8 mouse cellular contexts compared by ENCODE assay signal in the genomic region with DNA sequence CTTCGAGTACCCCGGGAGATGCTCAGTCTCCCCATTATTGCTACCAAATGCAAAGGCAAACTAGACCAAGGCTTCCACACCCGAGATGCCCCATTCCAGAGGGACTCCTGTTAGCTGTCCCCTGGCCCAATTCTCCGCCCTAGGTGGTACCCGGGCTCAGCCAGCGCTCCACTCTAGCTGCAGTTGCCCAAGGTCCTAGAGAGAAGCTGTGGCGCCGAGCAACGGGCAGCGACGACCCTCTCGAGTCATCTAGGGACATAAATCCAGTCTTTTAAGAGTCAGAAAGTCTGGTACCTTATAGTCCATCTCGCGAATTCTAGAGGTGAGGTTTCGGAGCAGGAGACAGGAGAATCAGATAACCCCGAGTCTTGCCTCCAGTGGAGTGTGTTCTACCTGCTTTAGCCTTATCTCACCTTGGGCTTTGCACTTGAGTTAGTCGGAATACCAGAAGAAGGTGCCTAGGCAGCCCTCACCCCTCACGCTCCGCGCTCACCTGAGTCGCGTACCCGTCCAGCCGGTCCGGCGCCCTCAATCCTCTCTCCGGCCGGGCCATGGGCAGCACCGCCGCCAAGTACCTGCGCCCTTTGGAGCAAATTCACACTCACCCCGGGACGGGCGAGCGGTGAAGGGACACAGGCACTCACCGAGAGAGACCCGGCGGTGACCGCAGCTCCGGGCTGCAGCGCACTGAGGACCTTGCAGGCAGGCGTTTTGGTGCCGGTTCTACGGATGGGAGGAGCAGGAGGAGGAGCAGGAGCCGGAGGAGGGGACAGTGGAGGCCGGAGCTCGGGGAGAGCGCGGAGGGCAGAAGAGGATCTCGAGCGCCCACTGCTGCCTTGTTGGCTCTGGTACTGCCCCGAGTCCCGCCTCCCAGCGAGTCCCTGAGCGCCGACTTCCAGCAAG.
A peak's percentile ranks its signal among the peaks of the same experiment; 100 is the strongest.
DNase-seq lines count a peak whose midpoint lies in the region; ATAC-seq and TF ChIP-seq lines count a peak whose summit lies in the region.

No protein-coding gene starts in this region.

- DNase-seq in adrenal gland, postnatal 10 days, result peak; percentile 94
- peak; percentile 88 for DNase-seq in embryo, embryonic 9.5 days (ENCODE audit: extremely low spot score)
- peak; percentile 99 for DNase-seq in heart, adult 11 months
- peak; percentile 94 for DNase-seq in kidney, adult 2 months
- peak; percentile 84 for DNase-seq in limb, embryonic 10.5 days (ENCODE audit: low spot score)
- peak; percentile 92 for DNase-seq in midbrain, embryonic 11.5 days (ENCODE audit: low spot score, missing footprints)
- peak; percentile 86 for DNase-seq in right cerebral cortex, postnatal 4 days
- peak; percentile 85 for DNase-seq in yolk sac, embryonic 10.5 days (ENCODE audit: low spot score)

- peak; percentile 98 for ATAC-seq in midbrain, embryonic 11.5 days (ENCODE audit: low FRiP score)

- H3K9me3 ChIP-seq in limb, embryonic 10.5 days (replicated peaks), result no peaks in the 10 kb centered on the region
- H3K9me3 ChIP-seq in midbrain, embryonic 11.5 days (ENCODE audit: control insufficient read depth, low read length), result no peaks in the 10 kb centered on the region

- peak overlapping the region; percentile 73 for H3K9ac ChIP-seq in midbrain, embryonic 11.5 days (ENCODE audit: low read length)

- H3K4me1 ChIP-seq in kidney, adult 2 months (ENCODE audit: control insufficient read depth, insufficient read depth, low read length), result no peaks in the 10 kb centered on the region
- peaks cover 14% of the 10 kb centered on the region for H3K4me1 ChIP-seq in limb, embryonic 10.5 days
- no peaks in the 10 kb centered on the region for H3K4me1 ChIP-seq in midbrain, embryonic 11.5 days (ENCODE audit: control insufficient read depth, insufficient read depth, low read length)

- H3K36me3 ChIP-seq in kidney, adult 2 months (ENCODE audit: control insufficient read depth, insufficient read depth, low read length), result no peaks in the 10 kb centered on the region
- no peaks in the 10 kb centered on the region for H3K36me3 ChIP-seq in limb, embryonic 10.5 days
- no peaks in the 10 kb centered on the region for H3K36me3 ChIP-seq in midbrain, embryonic 11.5 days (ENCODE audit: control insufficient read depth, insufficient read depth, low read length)

- no peaks in the 10 kb centered on the region for H3K27me3 ChIP-seq in kidney, adult 2 months (replicated peaks; ENCODE audit: control insufficient read depth, insufficient read depth, low read length)
- peaks cover 57% of the 10 kb centered on the region for H3K27me3 ChIP-seq in limb, embryonic 10.5 days (ENCODE audit: low read depth, poor library complexity, severe bottlenecking)
- peaks cover 16% of the 10 kb centered on the region; the same call in 1 of the 2 replicates for H3K27me3 ChIP-seq in midbrain, embryonic 11.5 days (ENCODE audit: control insufficient read depth, insufficient read depth, low read length)

- WGBS in kidney, adult 2 months, result 1% methylated on average over 56 of the region's 56 CpGs
- under 1% methylated on average over 56 of the region's 56 CpGs for WGBS in limb, embryonic 10.5 days
- under 1% methylated on average over 56 of the region's 56 CpGs for WGBS in midbrain, embryonic 11.5 days

- TF ChIP-seq CTCF in kidney, adult 2 months (conservative IDR thresholded peaks at IDR 0.05; ENCODE audit: insufficient read depth, insufficient read length, low read depth, low read length), result peak; percentile 64

- TF ChIP-seq POLR2A in kidney, adult 2 months (IDR thresholded peaks at IDR 0.05; ENCODE audit: low read depth, low read length), result peak; percentile 58

- H3K27ac ChIP-seq in kidney, adult 2 months (ENCODE audit: insufficient read depth, low read depth, low read length), result no peak overlapping the region
- H3K27ac ChIP-seq in limb, embryonic 10.5 days, result peak overlapping the region; percentile 61
- H3K27ac ChIP-seq in midbrain, embryonic 11.5 days (ENCODE audit: low read depth, low read length), result no peak overlapping the region

- peak overlapping the region; percentile 55 for H3K4me3 ChIP-seq in kidney, adult 2 months (ENCODE audit: insufficient read depth, low read depth, low read length)
- H3K4me3 ChIP-seq in limb, embryonic 10.5 days, result peak overlapping the region; percentile 59
- peak overlapping the region; percentile 61 for H3K4me3 ChIP-seq in midbrain, embryonic 11.5 days (ENCODE audit: low read depth, low read length)

- H3K4me2 ChIP-seq in midbrain, embryonic 11.5 days, result peak overlapping the region; percentile 93
